Mouse (Mus musculus) olfactory bulb, adult 2 months (tissue): ENCODE results near the gene Abcc6. TPM values are rescaled to one million over a fixed set of nuclear protein-coding genes. Genes with fewer than 3 reads are reported as not detected.

Experiments used
- H3K27ac ChIP-seq: fragments of 200-500 bp; 2 replicates; pipeline ENCODE4 v1.5.1; 2012; ENCODE audit warnings: low read depth, low read length; ENCODE audit not compliant: insufficient read depth
- H3K4me1 ChIP-seq: fragments of 200-500 bp; 2 replicates; pipeline ENCODE4 v1.6.1; 2012; ENCODE audit warnings: low read length; ENCODE audit not compliant: control insufficient read depth, insufficient read depth
- H3K4me3 ChIP-seq: fragments of 200-500 bp; 2 replicates; pipeline ENCODE4 v1.5.1; 2012; ENCODE audit warnings: mild to moderate bottlenecking, low read depth, low read length, moderate library complexity; ENCODE audit not compliant: insufficient read depth
- CTCF ChIP-seq: fragments of 200-500 bp; IDR thresholded peaks from 2 replicates; pipeline ENCODE4 v1.5.1; 2012; ENCODE audit warnings: low read depth, mild to moderate bottlenecking, low read length, moderate library complexity; ENCODE audit not compliant: insufficient read depth
- POLR2A ChIP-seq: fragments of 200-500 bp; IDR thresholded peaks from 2 replicates; pipeline ENCODE4 v1.6.1; 2012; ENCODE audit warnings: mild to moderate bottlenecking, low read depth, low read length, moderate library complexity; ENCODE audit not compliant: insufficient read depth
- WGBS: fragments of 180-500 bp; shearing (Covaris S2); methylation state at CpG from one replicate; pipeline ENCODE4 v1.1.7; 2018; 5-methylcytosine and 5-hydroxymethylcytosine counted together
- polyA plus RNA-seq: library from polyadenylated mRNA; stranded (reverse); fragments of >200 nt; gene quantifications from 2 replicates; pipeline ENCODE4 v1.2.4, GENCODE M21; 2012; ENCODE audit warnings: low replicate concordance; ENCODE audit not compliant: missing spikeins, insufficient read depth, insufficient read length

The Abcc6 gene
- polyA plus RNA-seq, 1 experiment, result not detected

DNA sequence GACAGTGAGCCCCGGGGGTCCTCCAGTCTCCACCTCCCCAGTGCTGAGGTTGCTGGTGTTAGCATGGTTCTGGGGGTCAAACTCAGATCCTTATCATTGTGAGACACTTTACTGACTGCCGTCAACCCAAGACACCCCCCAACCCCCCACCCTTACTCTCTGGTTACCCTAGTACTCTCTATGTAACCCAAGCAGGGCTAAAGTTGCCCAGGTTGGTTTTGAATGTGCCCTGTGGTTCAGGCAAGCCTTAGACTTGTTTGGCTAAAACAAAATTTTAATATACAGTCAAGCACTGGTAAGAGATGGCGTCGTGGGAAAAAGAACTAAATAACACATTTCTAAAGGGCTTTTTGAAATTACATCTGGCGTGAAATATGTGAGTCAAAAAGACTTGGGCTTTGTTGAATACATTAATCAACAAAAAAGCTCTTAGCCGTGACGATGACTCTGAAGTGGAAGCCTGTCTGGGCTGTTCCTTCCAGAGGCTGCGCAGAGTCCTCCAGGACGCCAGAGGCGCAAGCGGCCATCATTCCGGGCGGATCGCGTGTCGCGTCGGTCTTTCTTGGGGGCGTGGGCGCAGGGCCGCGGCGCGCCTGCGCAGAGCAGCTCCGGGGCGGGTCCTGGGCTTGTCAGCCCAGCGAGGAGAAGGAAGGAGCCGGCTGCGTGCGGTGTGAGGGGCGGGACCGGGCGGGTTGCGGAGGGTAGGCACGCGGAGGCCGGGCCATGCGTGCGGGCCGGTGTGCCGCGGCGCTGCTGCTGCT, 3.2 kb upstream of the Abcc6 start, which contains the start of gene Nomo1:
Gene Nomo1, plus strand, starts transcription at position 590 of the 761 bp plus-strand sequence.
- H3K4me1 ChIP-seq, result peaks cover 6% of the 10 kb centered on the region
- H3K4me3 ChIP-seq, result peak within 1 kb of the TSS; percentile 86
- TF ChIP-seq CTCF, result peak; percentile 88
- TF ChIP-seq POLR2A, result peak; percentile 94
- no peak within 1 kb of the TSS for H3K27ac ChIP-seq
- WGBS, result 5% methylated on average over 44 of the region's 44 CpGs

DNA sequence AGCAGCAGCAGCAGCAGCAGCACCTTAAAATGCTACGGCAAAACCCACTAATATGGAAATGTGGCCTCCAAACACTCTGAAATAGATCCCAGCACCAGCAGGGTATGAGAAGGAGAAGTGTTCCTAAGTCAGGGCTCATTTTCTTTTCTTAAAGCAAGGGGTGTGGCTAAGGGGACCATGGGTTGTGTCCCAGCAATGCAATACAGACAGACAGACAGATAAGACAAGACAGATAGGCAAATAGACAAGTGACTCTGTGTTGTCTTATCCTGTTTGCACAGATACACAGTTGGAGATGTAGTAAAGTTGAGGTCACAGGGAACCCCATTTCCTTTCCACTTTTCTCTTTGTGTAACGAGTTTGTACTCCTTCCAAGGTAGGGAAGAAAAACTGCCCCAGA, 973 bp upstream of the Abcc6 start:
- H3K4me1 ChIP-seq, result peaks cover 6% of the 10 kb centered on the region
- no peak overlapping the region for H3K4me3 ChIP-seq
- WGBS, result 68% methylated on average over 2 of the region's 2 CpGs
- TF ChIP-seq POLR2A, result no peak
- TF ChIP-seq CTCF, result no peak
- no peak overlapping the region for H3K27ac ChIP-seq

DNA sequence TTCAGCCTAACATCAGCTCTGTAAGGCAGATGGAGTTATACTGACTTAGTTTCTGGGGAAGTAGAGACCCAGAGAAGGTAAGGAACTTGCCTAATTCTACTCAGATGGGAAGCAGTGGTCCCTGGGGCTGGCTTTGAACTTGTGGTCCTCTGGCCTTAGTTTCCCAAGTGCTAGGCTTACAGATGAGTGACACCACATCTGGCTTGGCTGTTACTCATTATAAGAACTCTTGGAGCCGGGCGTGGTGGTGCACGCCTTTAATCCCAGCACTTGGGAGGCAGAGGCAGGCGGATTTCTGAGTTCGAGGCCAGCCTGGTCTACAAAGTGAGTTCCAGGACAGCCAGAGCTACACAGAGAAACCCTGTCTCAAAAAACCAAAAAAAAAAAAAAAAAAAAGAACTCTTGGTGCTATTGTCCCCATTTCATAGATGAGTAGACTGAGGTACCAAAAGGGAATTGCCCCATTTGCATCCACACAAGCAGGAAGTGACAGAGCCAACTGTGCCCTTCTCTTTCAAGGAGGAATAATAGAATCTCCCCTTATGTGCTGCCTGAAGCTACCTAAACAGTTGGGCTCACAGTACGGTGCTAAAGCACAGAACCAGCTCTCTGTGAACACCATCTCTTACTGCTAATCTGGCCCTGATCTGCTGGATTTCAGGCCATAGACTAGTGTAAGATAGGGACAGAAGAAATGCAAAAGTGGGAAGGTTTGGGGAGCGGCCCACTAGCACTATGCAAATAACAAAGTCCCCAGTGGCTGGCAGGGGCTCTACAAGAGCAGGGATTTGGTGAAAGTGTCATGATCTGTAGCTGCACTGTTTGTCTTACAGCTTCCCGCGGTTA, 580 bp downstream of the Abcc6 start:
- no peak overlapping the region for H3K27ac ChIP-seq
- H3K4me3 ChIP-seq, result no peak overlapping the region
- 69% methylated on average over 9 of the region's 9 CpGs for WGBS
- H3K4me1 ChIP-seq, result peaks cover 3% of the 10 kb centered on the region
- TF ChIP-seq CTCF (no peak), POLR2A (no peak)

DNA sequence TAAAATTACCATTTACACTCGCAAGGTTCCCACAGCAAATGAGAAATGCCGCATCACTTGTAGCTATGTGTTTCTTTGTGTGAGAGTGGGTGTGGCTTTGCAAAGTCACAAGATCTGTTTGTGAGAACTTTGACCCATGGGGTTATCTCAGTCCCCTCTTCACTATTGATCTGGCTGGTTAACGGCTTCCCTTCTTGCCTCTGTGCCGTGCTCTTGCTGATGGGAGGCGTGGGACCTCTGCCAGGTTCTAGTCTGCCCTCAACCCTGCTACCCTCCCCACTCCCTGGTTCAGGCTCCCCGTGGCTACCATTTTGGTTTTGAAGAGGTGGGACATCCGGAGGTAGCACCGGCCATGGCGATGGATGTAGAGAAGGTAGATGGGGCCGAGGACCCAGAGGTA, 1.4 kb downstream of the Abcc6 start:
- no peak overlapping the region for H3K4me3 ChIP-seq
- H3K4me1 ChIP-seq, result no peaks in the 10 kb centered on the region
- WGBS, result 92% methylated on average over 10 of the region's 10 CpGs
- no peak overlapping the region for H3K27ac ChIP-seq
- no peak for TF ChIP-seq POLR2A
- no peak for TF ChIP-seq CTCF

DNA sequence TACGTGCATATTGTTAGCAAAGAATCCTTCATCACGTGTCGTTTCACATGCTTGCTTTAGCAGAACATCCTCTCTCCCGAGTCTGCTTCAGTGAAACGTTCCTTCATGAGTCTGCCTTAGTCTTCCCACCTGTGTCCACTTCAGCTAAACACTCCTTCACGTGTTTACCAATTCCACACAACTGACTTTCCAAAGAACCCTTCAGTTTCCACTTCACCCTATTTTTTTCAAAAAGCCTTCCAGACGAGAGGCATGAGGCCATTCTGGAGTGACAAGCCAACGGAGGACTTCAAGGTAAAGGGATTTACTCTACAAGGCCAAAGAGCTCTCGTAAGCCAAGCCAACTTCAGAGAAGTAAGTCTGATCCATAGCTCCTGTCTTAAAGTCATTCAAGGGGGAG, 4.7 kb downstream of the Abcc6 start:
- WGBS, result 82% methylated on average over 9 of the region's 9 CpGs
- no peak overlapping the region for H3K27ac ChIP-seq
- TF ChIP-seq CTCF (no peak), POLR2A (no peak)
- H3K4me1 ChIP-seq, result no peaks in the 10 kb centered on the region
- H3K4me3 ChIP-seq, result no peak overlapping the region

DNA sequence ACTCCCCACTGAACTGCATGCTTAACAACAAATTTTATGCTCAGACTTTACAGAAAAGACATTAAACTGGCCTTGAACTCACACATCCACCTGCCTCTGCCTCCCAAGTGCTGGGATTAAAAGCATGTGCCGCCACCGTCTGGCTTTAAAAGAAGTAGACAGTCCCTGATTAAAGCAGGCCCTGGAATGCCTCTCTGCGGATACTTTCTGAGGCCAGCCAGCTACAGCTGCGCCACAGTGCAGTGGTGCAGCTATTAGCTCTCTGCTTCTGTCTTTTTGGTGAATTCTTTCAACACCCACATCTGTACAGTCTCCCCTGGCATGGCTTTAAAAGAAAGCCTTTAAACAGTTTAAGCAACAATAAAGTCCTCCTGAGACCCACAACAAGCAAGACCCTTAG, 8.2 kb downstream of the Abcc6 start:
- TF ChIP-seq POLR2A (no peak), CTCF (no peak)
- Histone ChIP-seq H3K4me1 (no peaks in the 10 kb centered on the region), H3K27ac (no peak overlapping the region), H3K4me3 (no peak overlapping the region)
- 27% methylated on average over 4 of the region's 4 CpGs for WGBS

DNA sequence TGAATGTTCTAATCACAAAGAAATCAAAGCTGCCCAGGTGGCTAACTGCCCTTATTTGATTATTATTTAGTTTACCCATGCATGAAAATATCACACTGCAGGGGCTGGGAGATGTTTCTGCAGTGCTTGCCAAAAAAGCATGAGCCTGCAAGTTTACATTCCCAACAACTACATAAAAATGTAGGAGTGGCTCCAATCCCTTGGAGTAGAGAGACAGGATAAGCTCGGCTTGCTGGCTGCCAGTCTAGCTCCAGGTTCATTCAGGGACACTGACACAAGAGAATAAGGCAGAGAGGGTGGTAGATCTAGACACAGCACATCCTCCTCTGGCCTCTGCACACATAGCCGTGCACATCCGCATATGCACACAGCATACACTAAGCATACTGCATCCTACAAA, 10.5 kb downstream of the Abcc6 start:
- Histone ChIP-seq H3K27ac (no peak overlapping the region), H3K4me3 (no peak overlapping the region), H3K4me1 (no peaks in the 10 kb centered on the region)
- no peak for TF ChIP-seq POLR2A
- no peak for TF ChIP-seq CTCF
- 52% methylated on average over 3 of the region's 3 CpGs for WGBS

DNA sequence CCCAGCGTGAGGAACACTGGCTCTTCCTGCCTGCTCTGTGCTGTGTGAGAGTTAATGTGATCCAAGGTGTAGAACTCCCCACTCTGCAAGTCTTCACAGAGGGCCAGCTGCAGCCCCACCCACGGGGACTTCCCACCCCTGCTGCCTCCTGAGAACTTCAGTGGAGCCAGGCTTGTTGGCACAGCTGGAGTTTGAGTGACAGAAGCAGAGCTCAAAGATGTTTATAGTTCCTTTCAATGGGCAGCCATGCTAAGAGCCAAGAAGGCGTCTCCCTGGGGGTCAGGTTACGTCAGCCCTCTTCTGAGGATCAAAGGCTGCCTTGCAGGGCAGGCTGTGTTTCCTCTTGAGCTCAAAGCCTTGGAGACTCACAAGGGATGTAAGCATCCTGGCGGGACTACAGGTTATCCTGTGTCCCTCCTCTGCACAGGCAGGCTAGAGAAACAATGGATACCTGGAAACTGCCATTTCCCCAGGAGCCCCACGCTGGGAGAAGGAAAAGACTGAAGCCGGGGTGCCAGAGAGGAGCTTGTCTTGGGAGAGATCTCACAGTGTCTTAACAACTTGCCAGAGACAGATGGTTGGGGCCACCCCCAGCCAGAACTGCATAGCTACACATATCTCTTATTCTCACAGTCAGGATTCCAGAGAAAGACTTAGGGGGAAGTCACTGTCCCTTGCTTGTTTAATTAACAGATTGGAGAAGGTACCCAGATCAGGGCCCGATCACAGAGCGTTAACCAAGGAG, 16.7 kb downstream of the Abcc6 start:
- WGBS, result 44% methylated on average over 9 of the region's 9 CpGs
- Histone ChIP-seq H3K4me3 (no peak overlapping the region), H3K27ac (no peak overlapping the region), H3K4me1 (peaks cover 13% of the 10 kb centered on the region)
- TF ChIP-seq POLR2A (no peak), CTCF (no peak)

DNA sequence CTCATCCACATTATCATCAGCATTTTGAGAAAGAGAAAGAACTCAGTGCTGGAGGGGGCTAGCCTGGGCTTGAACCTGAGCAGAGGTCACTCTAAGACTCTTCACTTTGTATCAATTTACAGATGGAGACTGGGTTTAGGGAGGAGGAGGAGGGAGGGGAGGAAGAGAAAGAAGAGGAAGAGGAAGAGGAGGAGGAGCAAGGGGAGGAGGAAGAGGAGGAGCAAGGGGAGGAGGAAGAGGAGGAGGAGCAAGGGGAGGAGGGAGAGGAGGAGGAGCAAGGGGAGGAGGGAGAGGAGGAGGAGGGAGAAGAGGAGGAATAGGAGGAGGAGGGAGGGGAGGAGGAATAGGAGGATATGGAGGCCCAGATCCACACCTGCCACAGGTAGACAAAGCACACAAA, 18.0 kb downstream of the Abcc6 start:
- Histone ChIP-seq H3K4me1 (peaks cover 13% of the 10 kb centered on the region), H3K27ac (no peak overlapping the region), H3K4me3 (no peak overlapping the region)
- TF ChIP-seq CTCF (no peak), POLR2A (no peak)
